Mouse (Mus musculus) heart, postnatal 0 days (tissue): Measurements from ENCODE around the gene Ric8b. TPM values are rescaled to one million over a fixed set of nuclear protein-coding genes. Genes with fewer than 3 reads are reported as not detected.

ENCODE experiments used
- ATAC-seq: fragments of 200-750 bp; cut with Nextera tagmentation; 2 replicates; pipeline ENCODE4 v1.8.0; 2017; ENCODE audit warnings: low read depth, moderate number of reproducible peaks, moderate library complexity; ENCODE audit not compliant: insufficient read depth
- DNase-seq: peaks from one replicate; pipeline ENCODE4 v3.0.0-alpha.2; 2016; ENCODE audit warnings: low spot score
- H3K27ac ChIP-seq: fragments of 300-500 bp; sonication (generic); 2 replicates; pipeline ENCODE4 v1.5.1; 2014; ENCODE audit warnings: low read depth, mild to moderate bottlenecking
- H3K27me3 ChIP-seq: fragments of 300-500 bp; sonication (generic); 2 replicates; pipeline ENCODE4 v1.6.1; 2014; ENCODE audit warnings: low read length, mixed read lengths; ENCODE audit not compliant: control insufficient read depth, insufficient read depth
- H3K36me3 ChIP-seq: fragments of 300-500 bp; sonication (generic); replicated peaks from 2 replicates; pipeline ENCODE4 v1.6.1; 2014; ENCODE audit warnings: low read length, mixed read lengths; ENCODE audit not compliant: control insufficient read depth, insufficient read depth
- H3K4me1 ChIP-seq: fragments of 300-500 bp; sonication (generic); 2 replicates; pipeline ENCODE4 v1.6.1; 2014; ENCODE audit warnings: antibody characterized with exemption; ENCODE audit not compliant: control insufficient read depth, insufficient read depth
- H3K4me2 ChIP-seq: fragments of 300-500 bp; sonication (generic); 2 replicates; pipeline ENCODE4 v1.6.1; 2014; ENCODE audit warnings: low read depth, mild to moderate bottlenecking, low read length, moderate library complexity
- H3K4me3 ChIP-seq: fragments of 300-500 bp; sonication (generic); 2 replicates; pipeline ENCODE4 v1.5.1; 2014; ENCODE audit warnings: low read depth, low read length
- H3K9ac ChIP-seq: fragments of 300-500 bp; sonication (generic); replicated peaks from 2 replicates; pipeline ENCODE4 v1.6.1; 2014; ENCODE audit warnings: low read depth, low read length, mixed read lengths
- H3K9me3 ChIP-seq: fragments of 300-500 bp; sonication (generic); replicated peaks from 2 replicates; pipeline ENCODE4 v1.6.1; 2016; ENCODE audit warnings: low read length; ENCODE audit not compliant: control insufficient read depth
- CTCF ChIP-seq: IDR thresholded peaks from 2 replicates; pipeline ENCODE4 v1.5.1; 2016; ENCODE audit warnings: antibody characterized with exemption, control low read depth, low read depth
- EP300 ChIP-seq: IDR thresholded peaks from 2 replicates; pipeline ENCODE4 v1.6.1; 2016; ENCODE audit warnings: antibody characterized with exemption, low read depth
- WGBS: fragments of 180-500 bp; shearing (Covaris S2); extraction: QIAGEN DNeasy Blood & Tissue Kit; methylation state at CpG from one replicate; pipeline ENCODE4 v1.1.7; 2014; 5-methylcytosine and 5-hydroxymethylcytosine counted together
- polyA plus RNA-seq: library from polyadenylated mRNA; unstranded; fragments of >200 nt; fragmentation: Nextera tagmentation; extraction: Ambion mirVana; gene quantifications from 2 replicates; pipeline ENCODE4 v1.2.1, GENCODE M21; 2015
- total RNA-seq: library from RNA; depleted of rRNA; stranded (reverse); fragments of >200 nt; gene quantifications from 2 replicates; pipeline ENCODE4 v1.2.3, GENCODE M21; 2014; ENCODE audit warnings: low replicate concordance

Gene Ric8b
- total and polyA plus RNA-seq, 2 experiments from 2014 or later = 10.5 to 22.7 TPM

DNA sequence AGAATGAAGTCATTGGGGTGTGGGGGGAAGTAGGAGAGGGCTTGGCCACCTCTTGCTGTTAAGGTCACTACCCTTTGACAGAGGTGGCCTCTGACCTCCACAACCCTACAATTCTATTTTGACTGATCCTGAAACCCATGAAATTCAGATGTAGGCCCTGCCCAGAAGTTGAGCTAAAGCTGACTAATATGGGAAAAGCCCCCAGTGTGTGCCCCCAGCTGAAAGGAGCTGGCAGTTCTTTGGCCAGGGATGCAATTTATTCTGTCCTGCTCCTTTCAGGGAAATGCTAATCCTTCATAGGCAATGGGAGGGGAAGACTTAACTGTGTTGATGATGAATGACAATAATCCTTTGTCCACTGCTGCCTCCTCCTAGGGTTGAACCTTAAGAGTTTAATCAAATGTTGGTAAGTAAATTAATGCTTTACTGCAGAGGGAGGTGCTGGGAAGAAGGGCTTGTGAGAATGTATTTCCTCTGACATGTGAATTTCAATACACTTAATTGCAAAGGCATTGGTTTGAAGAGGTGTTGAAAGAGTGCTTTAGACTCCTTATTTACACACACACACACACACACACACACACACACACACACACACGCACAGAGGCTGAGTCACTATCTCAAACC lies 6.5 kb upstream of the Ric8b start:
- Histone ChIP-seq H3K27ac (no peak overlapping the region), H3K36me3 (no peaks in the 10 kb centered on the region), H3K27me3 (no peaks in the 10 kb centered on the region), H3K4me1 (no peaks in the 10 kb centered on the region), H3K9ac (no peak overlapping the region), H3K9me3 (no peaks in the 10 kb centered on the region), H3K4me2 (no peak overlapping the region), H3K4me3 (no peak overlapping the region)
- ATAC-seq = no peak
- DNase-seq = no peak
- 67% methylated on average over 1 of the region's 1 CpGs for WGBS
- TF ChIP-seq CTCF = no peak
- no peak for TF ChIP-seq EP300

DNA sequence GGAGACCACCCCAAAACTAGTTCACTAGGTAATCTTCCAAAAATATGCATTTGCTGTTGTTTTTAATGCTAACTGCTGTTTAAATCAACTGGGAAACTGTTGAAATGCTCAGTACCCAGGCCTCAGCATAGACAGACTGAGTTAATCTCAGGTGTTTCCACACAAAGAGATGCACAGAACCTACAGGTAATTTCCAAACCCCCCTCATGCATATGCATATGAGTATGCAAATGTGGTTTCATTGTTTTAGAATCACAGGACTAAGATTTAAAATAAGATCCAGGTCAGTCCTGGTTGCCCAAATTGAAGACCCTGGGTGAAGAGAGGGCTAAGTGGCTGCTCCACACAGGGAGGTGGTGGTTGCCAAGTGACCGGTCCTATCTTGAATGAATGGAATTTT lies 4.3 kb upstream of the Ric8b start:
- H3K9ac ChIP-seq = no peak overlapping the region
- H3K9me3 ChIP-seq = no peaks in the 10 kb centered on the region
- ATAC-seq (no peak), DNase-seq (no peak)
- TF ChIP-seq EP300 (no peak), CTCF (no peak)
- 35% methylated on average over 1 of the region's 1 CpGs for WGBS
- H3K36me3 ChIP-seq = no peaks in the 10 kb centered on the region
- no peaks in the 10 kb centered on the region for H3K27me3 ChIP-seq
- no peak overlapping the region for H3K4me2 ChIP-seq
- H3K4me1 ChIP-seq = 0 out of 2 replicates have a peak, but pooled peaks cover 4% of the 10 kb centered on the region
- no peak overlapping the region for H3K4me3 ChIP-seq
- H3K27ac ChIP-seq = no peak overlapping the region

DNA sequence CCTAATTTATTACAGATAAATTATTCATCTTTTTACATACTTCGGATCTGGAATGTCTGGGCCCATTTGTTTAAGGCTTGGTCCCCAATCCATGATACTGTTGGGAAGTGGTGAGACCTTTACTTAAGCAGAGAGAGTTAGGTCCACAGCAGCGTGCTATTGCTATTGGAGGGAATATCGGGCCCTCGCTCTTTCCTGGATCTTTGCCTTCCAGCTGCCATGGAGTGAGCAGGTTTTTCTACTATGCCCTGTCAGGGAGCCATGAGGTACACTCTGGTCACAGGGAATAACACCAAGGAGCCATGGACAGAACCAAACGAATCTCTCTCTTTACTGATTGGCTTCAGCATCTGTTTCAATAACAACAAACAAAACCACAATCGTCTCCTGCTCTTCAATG lies 1.9 kb upstream of the Ric8b start:
- 83% methylated on average over 6 of the region's 6 CpGs for WGBS
- H3K9ac ChIP-seq = no peak overlapping the region
- TF ChIP-seq CTCF = no peak
- no peak for TF ChIP-seq EP300
- no peaks in the 10 kb centered on the region for H3K36me3 ChIP-seq
- H3K27ac ChIP-seq = no peak overlapping the region
- H3K9me3 ChIP-seq = no peaks in the 10 kb centered on the region
- ATAC-seq = no peak
- H3K27me3 ChIP-seq = no peaks in the 10 kb centered on the region
- H3K4me3 ChIP-seq = no peak overlapping the region
- no peak overlapping the region for H3K4me2 ChIP-seq
- H3K4me1 ChIP-seq = 0 out of 2 replicates have a peak, but pooled peaks cover 8% of the 10 kb centered on the region
- no peak for DNase-seq

DNA sequence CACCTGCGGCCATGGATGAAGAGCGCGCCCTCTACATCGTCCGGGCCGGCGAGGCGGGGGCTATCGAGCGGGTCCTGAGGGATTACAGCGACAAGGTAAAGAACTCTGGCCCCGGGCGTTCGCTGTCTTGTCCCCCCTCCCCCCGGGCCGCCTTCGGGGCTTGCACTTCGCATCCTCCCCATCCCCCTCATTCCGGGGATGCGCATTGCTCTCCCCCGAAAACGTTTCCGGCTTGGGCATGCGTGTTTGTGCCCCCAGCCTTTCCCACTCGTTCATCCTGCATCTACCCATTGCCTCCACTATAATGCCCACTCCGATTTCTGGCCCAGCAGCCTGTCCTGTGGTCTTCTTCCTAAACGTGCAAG lies 297 bp downstream of the Ric8b start:
- TF ChIP-seq CTCF = no peak
- no peak for TF ChIP-seq EP300
- Histone ChIP-seq H3K4me1 (0 out of 2 replicates have a peak, but pooled peaks cover 8% of the 10 kb centered on the region), H3K4me2 (peak overlapping the region; percentile 93), H3K27ac (peak overlapping the region; percentile 94), H3K9ac (peak overlapping the region; percentile 92), H3K9me3 (no peaks in the 10 kb centered on the region), H3K36me3 (no peaks in the 10 kb centered on the region), H3K27me3 (no peaks in the 10 kb centered on the region), H3K4me3 (peak overlapping the region; percentile 97)
- WGBS = 0% methylated on average over 27 of the region's 27 CpGs
- DNase-seq = no peak
- ATAC-seq = no peak

DNA sequence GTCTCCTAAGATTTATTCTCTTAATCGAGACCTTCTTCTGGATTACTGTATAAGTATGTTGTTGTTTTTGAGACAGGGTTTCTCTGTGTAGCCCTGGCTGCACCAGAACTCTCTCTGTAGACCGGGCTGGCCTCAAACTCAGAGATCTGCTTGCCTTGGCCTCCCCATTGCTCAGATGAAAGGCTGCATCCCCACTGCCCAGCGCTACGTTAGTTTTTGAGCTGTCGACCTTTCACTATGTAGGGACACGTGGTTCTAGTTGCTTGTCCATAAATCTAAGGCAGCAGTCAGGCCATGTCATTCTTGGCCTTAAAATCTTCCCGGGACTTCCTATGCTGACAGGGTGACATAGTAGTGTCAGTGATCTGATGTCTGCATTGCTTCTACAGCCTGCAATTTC lies 8.9 kb downstream of the Ric8b start:
- no peak overlapping the region for H3K27ac ChIP-seq
- H3K4me3 ChIP-seq = no peak overlapping the region
- H3K4me2 ChIP-seq = no peak overlapping the region
- H3K36me3 ChIP-seq = peaks cover 25% of the 10 kb centered on the region
- H3K9ac ChIP-seq = no peak overlapping the region
- WGBS = 80% methylated on average over 7 of the region's 7 CpGs
- peaks cover 8% of the 10 kb centered on the region; the same call in 1 of the 2 replicates for H3K4me1 ChIP-seq
- TF ChIP-seq CTCF = no peak
- TF ChIP-seq EP300 = no peak
- no peaks in the 10 kb centered on the region for H3K27me3 ChIP-seq
- ATAC-seq (no peak), DNase-seq (no peak)
- H3K9me3 ChIP-seq = no peaks in the 10 kb centered on the region

DNA sequence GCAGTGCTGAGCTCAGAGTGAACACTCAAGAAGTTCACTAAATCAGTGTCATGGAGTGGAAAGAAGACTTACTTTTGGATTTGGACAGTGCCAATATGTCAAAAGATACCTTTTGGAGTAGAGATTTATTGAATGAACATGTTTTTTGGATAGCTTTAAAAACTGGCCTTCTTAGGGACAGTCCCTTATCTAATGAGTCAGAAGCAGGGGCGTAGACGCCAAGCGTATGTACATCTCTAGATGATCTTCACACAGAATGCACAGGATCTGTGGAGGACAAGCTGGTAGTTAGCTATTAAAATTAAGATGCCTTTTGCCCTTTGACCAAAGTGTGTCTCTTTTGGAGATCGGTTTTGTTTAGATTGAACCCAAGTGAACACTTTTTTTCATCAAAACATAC lies 9.5 kb downstream of the Ric8b start:
- DNase-seq = no peak
- H3K9ac ChIP-seq = no peak overlapping the region
- no peaks in the 10 kb centered on the region for H3K27me3 ChIP-seq
- no peak overlapping the region for H3K27ac ChIP-seq
- WGBS = 88% methylated on average over 4 of the region's 4 CpGs
- H3K4me1 ChIP-seq = peaks cover 8% of the 10 kb centered on the region; the same call in 1 of the 2 replicates
- H3K9me3 ChIP-seq = no peaks in the 10 kb centered on the region
- TF ChIP-seq EP300 (no peak), CTCF (no peak)
- H3K4me2 ChIP-seq = no peak overlapping the region
- no peak overlapping the region for H3K4me3 ChIP-seq
- H3K36me3 ChIP-seq = peaks cover 25% of the 10 kb centered on the region
- no peak for ATAC-seq
